Mouse (Mus musculus): ENCODE results near the gene Slu7.

DNA sequence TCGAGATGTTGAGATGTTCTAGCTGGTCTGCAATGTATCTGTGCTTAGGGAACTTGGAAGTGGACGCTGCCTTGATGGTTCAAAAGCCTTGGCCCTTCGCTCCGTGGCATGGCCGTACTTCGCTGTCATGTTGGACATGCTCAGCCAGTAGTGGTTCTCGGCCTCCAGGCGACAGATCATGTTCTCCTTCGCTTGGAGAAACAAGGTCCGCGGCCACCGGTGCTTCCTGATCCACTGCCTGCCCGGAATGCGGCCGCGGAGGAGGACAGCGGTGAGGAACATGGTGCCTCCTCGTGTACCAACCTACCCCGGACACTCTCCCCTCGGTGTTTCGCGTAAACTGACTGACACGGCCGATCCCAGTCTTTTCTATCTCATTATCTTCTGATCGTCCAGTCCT lies 29.7 kb downstream of the Slu7 start:
- TF ChIP-seq GATA1 (IDR thresholded peaks at IDR 0.05; ENCODE audit: borderline replicate concordance, low read length) (no peak), FLI1 (IDR thresholded peaks at IDR 0.05; ENCODE audit: low read length) (no peak)

Data from megakaryocyte, embryonic 14.5 days (primary cell).